Mouse (Mus musculus) kidney, embryonic 16.5 days (tissue): ENCODE measurements at regions not wholly inside any gene's neighbourhood (a gene's known extent, or its start where the extent isn't known, plus 50 kb on each side); places are given as distances from the start of the nearest gene placed in this dataset.

ENCODE experiments used
- ATAC-seq: fragments of 200-750 bp; cut with Nextera tagmentation; 2 replicates; pipeline ENCODE4 v1.8.0; 2017; ENCODE audit warnings: moderate TSS enrichment; ENCODE audit not compliant: low FRiP score, low TSS enrichment
- H3K27ac ChIP-seq: fragments of 300-500 bp; sonication (generic); 2 replicates; pipeline ENCODE4 v1.5.1; 2014; ENCODE audit warnings: low read length
- H3K27me3 ChIP-seq: fragments of 300-500 bp; sonication (generic); 2 replicates; pipeline ENCODE4 v1.6.1; 2014; ENCODE audit warnings: low read length, control low read depth, mixed read lengths; ENCODE audit not compliant: insufficient read depth
- H3K36me3 ChIP-seq: fragments of 300-500 bp; sonication (generic); 2 replicates; pipeline ENCODE4 v1.6.1; 2014; ENCODE audit warnings: low read length, control low read depth, mixed read lengths; ENCODE audit not compliant: insufficient read depth
- H3K4me1 ChIP-seq: fragments of 300-500 bp; sonication (generic); 2 replicates; pipeline ENCODE4 v1.6.1; 2014; ENCODE audit warnings: low read length, control low read depth, mixed read lengths; ENCODE audit not compliant: insufficient read depth
- H3K4me2 ChIP-seq: fragments of 300-500 bp; sonication (generic); replicated peaks from 2 replicates; pipeline ENCODE4 v1.6.1; 2014; ENCODE audit warnings: low read depth, low read length
- H3K4me3 ChIP-seq: fragments of 300-500 bp; sonication (generic); 2 replicates; pipeline ENCODE4 v1.5.1; 2014; ENCODE audit warnings: mild to moderate bottlenecking, low read length
- H3K9ac ChIP-seq: fragments of 300-500 bp; sonication (generic); replicated peaks from 2 replicates; pipeline ENCODE4 v1.6.1; 2014; ENCODE audit warnings: low read length
- H3K9me3 ChIP-seq: fragments of 300-500 bp; sonication (generic); 2 replicates; pipeline ENCODE4 v1.6.1; 2016; ENCODE audit warnings: low read length, control low read depth
- WGBS: fragments of 180-500 bp; shearing (Covaris S2); extraction: QIAGEN DNeasy Blood & Tissue Kit; methylation state at CpG from one replicate; pipeline ENCODE4 v1.1.7; 2014; 5-methylcytosine and 5-hydroxymethylcytosine counted together

DNA sequence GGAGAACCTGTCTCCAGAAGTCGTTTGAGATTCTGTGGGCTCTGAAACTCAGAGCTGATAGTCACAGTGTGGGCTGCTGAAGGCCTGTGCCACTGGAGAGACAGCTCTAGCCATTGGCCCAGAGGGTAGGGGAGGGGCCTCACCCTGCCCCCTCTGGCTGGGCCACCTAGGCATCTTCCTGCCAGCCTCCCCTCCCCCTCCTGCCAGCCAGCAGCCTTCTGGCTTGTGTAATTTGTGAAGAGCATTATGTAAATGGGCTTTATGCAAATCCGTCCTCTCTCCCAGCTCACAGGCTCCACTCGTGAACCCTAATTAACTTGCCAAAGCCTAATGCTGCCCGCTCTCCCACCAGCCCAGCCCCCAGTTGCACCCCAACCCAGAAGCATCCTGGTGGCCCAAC is 211.0 kb downstream of the Cryba4 start:
- no peak overlapping the region for H3K4me2 ChIP-seq
- H3K4me3 ChIP-seq: no peak overlapping the region
- no peaks in the 10 kb centered on the region for H3K36me3 ChIP-seq
- no peak overlapping the region for H3K9ac ChIP-seq
- H3K9me3 ChIP-seq: no peaks in the 10 kb centered on the region
- ATAC-seq: no peak
- H3K27me3 ChIP-seq: peaks cover 11% of the 10 kb centered on the region; the same call in 1 of the 2 replicates
- no peak overlapping the region for H3K27ac ChIP-seq
- H3K4me1 ChIP-seq: peaks cover 8% of the 10 kb centered on the region
- 46% methylated on average over 4 of the region's 4 CpGs for WGBS

- Histone ChIP-seq H3K27ac (no peak overlapping the region), H3K4me2 (no peak overlapping the region), H3K9ac (no peak overlapping the region), H3K4me1 (peaks cover 1% of the 10 kb centered on the region; the same call in 1 of the 2 replicates), H3K4me3 (no peak overlapping the region), H3K9me3 (no peaks in the 10 kb centered on the region), H3K27me3 (peaks cover 17% of the 10 kb centered on the region; the same call in 1 of the 2 replicates), H3K36me3 (no peaks in the 10 kb centered on the region)
- ATAC-seq: no peak
- 83% methylated on average over 11 of the region's 11 CpGs for WGBS
Observed at GRCm38 (mm10) chr5:112042236-112042635, 210.1 kb downstream of the Cryba4 start.

GRCm38 (mm10) chr5:112050046-112050782 is 202.1 kb downstream of the Cryba4 start:
- Histone ChIP-seq H3K9ac (no peak overlapping the region), H3K27ac (no peak overlapping the region), H3K4me3 (no peak overlapping the region), H3K4me1 (no peaks in the 10 kb centered on the region), H3K9me3 (no peaks in the 10 kb centered on the region), H3K4me2 (no peak overlapping the region), H3K27me3 (peaks cover 15% of the 10 kb centered on the region), H3K36me3 (no peaks in the 10 kb centered on the region)
- no peak for ATAC-seq
- WGBS: 20% methylated on average over 16 of the region's 16 CpGs

- 40% methylated on average over 5 of the region's 5 CpGs for WGBS
- H3K27ac ChIP-seq: no peak overlapping the region
- no peak for ATAC-seq
- H3K4me3 ChIP-seq: no peak overlapping the region
- H3K36me3 ChIP-seq: no peaks in the 10 kb centered on the region
- H3K27me3 ChIP-seq: peaks cover 15% of the 10 kb centered on the region
- H3K9me3 ChIP-seq: no peaks in the 10 kb centered on the region
- H3K9ac ChIP-seq: no peak overlapping the region
- no peak overlapping the region for H3K4me2 ChIP-seq
- no peaks in the 10 kb centered on the region for H3K4me1 ChIP-seq
Observed at GRCm38 (mm10) chr5:112050906-112051305, 201.4 kb downstream of the Cryba4 start.

- no peak for ATAC-seq
- no peaks in the 10 kb centered on the region for H3K9me3 ChIP-seq
- no peak overlapping the region for H3K27ac ChIP-seq
- WGBS: 82% methylated on average over 10 of the region's 10 CpGs
- H3K9ac ChIP-seq: no peak overlapping the region
- peaks cover 9% of the 10 kb centered on the region for H3K27me3 ChIP-seq
- H3K4me2 ChIP-seq: no peak overlapping the region
- no peaks in the 10 kb centered on the region for H3K4me1 ChIP-seq
- no peak overlapping the region for H3K4me3 ChIP-seq
- H3K36me3 ChIP-seq: no peaks in the 10 kb centered on the region
Observed at GRCm38 (mm10) chr5:112051786-112052185, 200.5 kb downstream of the Cryba4 start.

DNA sequence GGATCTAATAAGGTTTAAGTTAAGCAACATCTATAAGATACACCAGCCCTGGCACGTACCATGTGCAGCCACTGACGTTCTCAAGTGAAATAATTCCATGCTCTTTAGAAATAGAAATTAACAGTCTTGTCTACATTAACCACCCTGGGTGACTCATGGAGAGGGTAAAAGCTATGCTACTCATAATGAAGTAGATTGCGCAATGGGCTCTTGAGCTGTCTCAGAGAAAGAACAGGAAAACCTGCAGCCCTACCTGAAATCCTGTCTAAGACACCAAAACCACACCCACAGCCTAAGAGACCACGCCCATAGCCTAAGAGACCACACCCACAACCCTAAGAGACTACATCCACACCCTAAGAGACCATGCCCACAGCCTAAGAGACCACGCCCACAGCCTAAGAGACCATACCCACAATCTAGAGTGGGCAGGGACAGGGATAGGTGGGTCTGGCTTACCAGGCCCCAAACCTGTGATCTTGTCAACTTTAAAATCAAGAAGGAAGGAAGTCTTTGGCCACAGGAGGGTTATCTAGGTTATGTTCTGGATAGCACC is 198.6 kb downstream of the Cryba4 start:
- H3K27ac ChIP-seq: no peak overlapping the region
- 86% methylated on average over 5 of the region's 5 CpGs for WGBS
- no peak overlapping the region for H3K4me3 ChIP-seq
- H3K4me1 ChIP-seq: no peaks in the 10 kb centered on the region
- no peaks in the 10 kb centered on the region for H3K9me3 ChIP-seq
- no peaks in the 10 kb centered on the region for H3K36me3 ChIP-seq
- H3K27me3 ChIP-seq: peaks cover 7% of the 10 kb centered on the region
- ATAC-seq: no peak
- no peak overlapping the region for H3K4me2 ChIP-seq
- H3K9ac ChIP-seq: no peak overlapping the region

DNA sequence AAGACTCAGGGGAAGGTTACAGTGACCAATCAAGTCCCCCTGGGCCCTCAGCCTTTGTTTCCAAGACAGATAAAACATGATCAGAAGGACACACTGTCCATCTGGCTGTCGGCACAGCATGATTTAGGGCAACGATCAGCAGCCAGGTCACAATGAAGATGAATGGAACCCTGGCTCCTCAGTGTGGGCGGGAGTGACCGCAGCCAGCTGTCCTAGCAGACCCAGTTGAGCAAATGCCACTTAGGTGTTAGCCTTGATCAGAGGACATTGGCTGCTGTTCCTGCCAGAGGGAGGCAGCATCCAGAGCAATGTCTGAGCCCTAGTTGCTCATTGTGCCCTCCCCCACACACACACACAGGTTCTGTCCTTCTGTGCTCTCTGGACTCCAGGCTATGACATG is 197.3 kb downstream of the Cryba4 start:
- H3K4me2 ChIP-seq: no peak overlapping the region
- H3K9me3 ChIP-seq: no peaks in the 10 kb centered on the region
- no peaks in the 10 kb centered on the region for H3K36me3 ChIP-seq
- H3K4me1 ChIP-seq: no peaks in the 10 kb centered on the region
- peaks cover 4% of the 10 kb centered on the region for H3K27me3 ChIP-seq
- H3K27ac ChIP-seq: no peak overlapping the region
- no peak overlapping the region for H3K9ac ChIP-seq
- H3K4me3 ChIP-seq: no peak overlapping the region
- no peak for ATAC-seq
- 18% methylated on average over 4 of the region's 4 CpGs for WGBS

DNA sequence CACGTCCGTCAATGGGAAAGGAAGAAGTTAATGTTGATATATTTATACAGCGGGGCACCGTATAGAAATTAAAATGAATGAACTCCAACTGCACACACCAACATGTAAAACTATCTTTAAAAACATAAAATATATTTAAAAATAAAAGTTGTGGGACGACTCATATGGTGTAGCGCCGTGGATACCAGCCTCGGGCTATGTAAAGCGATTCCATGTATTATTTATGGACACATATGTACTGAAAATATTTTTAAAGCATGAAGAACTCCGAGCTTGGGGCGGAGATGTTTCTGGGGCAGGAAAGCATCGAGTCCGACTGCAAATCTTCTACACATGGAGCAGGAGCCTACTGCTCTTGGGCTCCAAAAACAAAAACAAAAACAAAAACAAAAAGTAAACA is 182.4 kb downstream of the Cryba4 start:
- Histone ChIP-seq H3K36me3 (no peaks in the 10 kb centered on the region), H3K4me3 (no peak overlapping the region), H3K27me3 (no peaks in the 10 kb centered on the region), H3K4me1 (no peaks in the 10 kb centered on the region), H3K4me2 (no peak overlapping the region), H3K27ac (no peak overlapping the region), H3K9ac (no peak overlapping the region), H3K9me3 (no peaks in the 10 kb centered on the region)
- WGBS: 83% methylated on average over 13 of the region's 13 CpGs
- no peak for ATAC-seq

DNA sequence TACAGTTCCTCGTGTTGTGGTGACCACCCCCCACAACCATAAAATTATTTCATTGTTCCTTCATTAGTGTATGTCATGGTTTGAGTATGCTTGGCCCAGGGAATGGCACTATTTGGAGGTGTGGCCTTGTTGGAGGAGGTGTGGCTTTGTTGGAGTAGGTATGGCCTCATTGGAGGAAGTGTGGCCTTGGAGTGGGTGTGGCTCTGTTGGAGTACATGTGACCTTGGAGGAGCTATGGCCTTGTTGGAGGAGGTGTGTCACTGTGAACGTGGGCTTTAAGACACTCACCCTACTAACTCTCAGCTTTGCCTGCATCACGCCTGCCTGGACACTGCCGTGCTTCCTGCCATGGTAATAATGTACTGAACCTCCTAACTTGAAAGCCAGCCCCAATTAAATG is 179.9 kb downstream of the Cryba4 start:
- 59% methylated on average over 4 of the region's 4 CpGs for WGBS
- H3K4me1 ChIP-seq: no peaks in the 10 kb centered on the region
- H3K27ac ChIP-seq: no peak overlapping the region
- no peak overlapping the region for H3K4me3 ChIP-seq
- no peak overlapping the region for H3K4me2 ChIP-seq
- ATAC-seq: no peak
- H3K9ac ChIP-seq: no peak overlapping the region
- no peaks in the 10 kb centered on the region for H3K9me3 ChIP-seq
- no peaks in the 10 kb centered on the region for H3K36me3 ChIP-seq
- H3K27me3 ChIP-seq: no peaks in the 10 kb centered on the region

- WGBS: 23% methylated on average over 14 of the region's 14 CpGs
Observed at GRCm38 (mm10) chr5:112077097-112077496, 175.2 kb downstream of the Cryba4 start.

More at GRCm38 (mm10) chr5:112077097-112077496, 175.2 kb downstream of the Cryba4 start:
- no peak for ATAC-seq
- H3K27me3 ChIP-seq: no peaks in the 10 kb centered on the region
- H3K36me3 ChIP-seq: no peaks in the 10 kb centered on the region
- no peaks in the 10 kb centered on the region for H3K4me1 ChIP-seq
- no peak overlapping the region for H3K27ac ChIP-seq
- H3K9me3 ChIP-seq: no peaks in the 10 kb centered on the region; the same call in 1 of the 2 replicates
- H3K9ac ChIP-seq: no peak overlapping the region
- no peak overlapping the region for H3K4me2 ChIP-seq
- H3K4me3 ChIP-seq: no peak overlapping the region
